Mouse (Mus musculus) liver, postnatal 0 days (tissue): ENCODE results near the gene Ldhal6b. TPM values are rescaled to one million over a fixed set of nuclear protein-coding genes. Genes with fewer than 3 reads are reported as not detected.
A peak's percentile ranks its signal among the peaks of the same experiment; 100 is the strongest.
"Not testable (repeated sequence)": the region's sequence is repeated elsewhere in the genome, so short reads cannot be mapped to it uniquely, and the experiment has no call there.

Experiments
- ATAC-seq: fragments of 200-750 bp; cut with Nextera tagmentation; 2 replicates; pipeline ENCODE4 v1.8.0; 2017; ENCODE audit warnings: mild to moderate bottlenecking, moderate library complexity
- DNase-seq: peaks from one replicate; pipeline ENCODE4 v3.0.0-alpha.2; 2016
- H3K27ac ChIP-seq: fragments of 300-500 bp; sonication (generic); 2 replicates; pipeline ENCODE4 v1.5.1; 2014; ENCODE audit warnings: antibody characterized with exemption, moderate library complexity, mild to moderate bottlenecking, low read depth
- H3K27me3 ChIP-seq: fragments of 300-500 bp; sonication (generic); 2 replicates; pipeline ENCODE4 v1.6.1; 2014; ENCODE audit warnings: low read length, control low read depth, mixed read lengths; ENCODE audit not compliant: insufficient read depth
- H3K36me3 ChIP-seq: fragments of 300-500 bp; sonication (generic); replicated peaks from 2 replicates; pipeline ENCODE4 v1.6.1; 2014; ENCODE audit warnings: mild to moderate bottlenecking, control low read depth, low read length, moderate library complexity, mixed read lengths; ENCODE audit not compliant: insufficient read depth
- H3K4me1 ChIP-seq: fragments of 300-500 bp; sonication (generic); 2 replicates; pipeline ENCODE4 v1.6.1; 2014; ENCODE audit warnings: antibody characterized with exemption, mild to moderate bottlenecking, control low read depth; ENCODE audit not compliant: insufficient read depth
- H3K4me2 ChIP-seq: fragments of 300-500 bp; sonication (generic); 2 replicates; pipeline ENCODE4 v1.6.1; 2014; ENCODE audit warnings: low read depth, mild to moderate bottlenecking, low read length, moderate library complexity, mixed read lengths
- H3K4me3 ChIP-seq: fragments of 300-500 bp; sonication (generic); 2 replicates; pipeline ENCODE4 v1.5.1; 2014; ENCODE audit warnings: low read depth, low read length
- H3K9ac ChIP-seq: fragments of 300-500 bp; sonication (generic); replicated peaks from 2 replicates; pipeline ENCODE4 v1.6.1; 2014; ENCODE audit warnings: mild to moderate bottlenecking, moderate library complexity
- H3K9me3 ChIP-seq: fragments of 300-500 bp; sonication (generic); 2 replicates; pipeline ENCODE4 v1.6.1; 2016; ENCODE audit warnings: mild to moderate bottlenecking, control low read depth, low read length, mixed read lengths
- CTCF ChIP-seq: sonication (generic); IDR thresholded peaks from 2 replicates; pipeline ENCODE4 v1.5.1; 2016; ENCODE audit warnings: antibody characterized with exemption, low read depth
- EP300 ChIP-seq: IDR thresholded peaks from 2 replicates; pipeline ENCODE4 v1.6.1; 2016; ENCODE audit warnings: antibody characterized with exemption, low read depth, mild to moderate bottlenecking
- WGBS: fragments of 180-500 bp; shearing (Covaris S2); extraction: QIAGEN DNeasy Blood & Tissue Kit; methylation state at CpG from one replicate; pipeline ENCODE4 v1.1.7; 2014; ENCODE audit not compliant: insufficient replicate concordance; 5-methylcytosine and 5-hydroxymethylcytosine counted together
- polyA plus RNA-seq: library from polyadenylated mRNA; unstranded; fragments of >200 nt; fragmentation: Nextera tagmentation; extraction: Ambion mirVana; gene quantifications from 2 replicates; pipeline ENCODE4 v1.2.1, GENCODE M21; 2015

Gene Ldhal6b
- not detected in 2 replicates for polyA plus RNA-seq

DNA sequence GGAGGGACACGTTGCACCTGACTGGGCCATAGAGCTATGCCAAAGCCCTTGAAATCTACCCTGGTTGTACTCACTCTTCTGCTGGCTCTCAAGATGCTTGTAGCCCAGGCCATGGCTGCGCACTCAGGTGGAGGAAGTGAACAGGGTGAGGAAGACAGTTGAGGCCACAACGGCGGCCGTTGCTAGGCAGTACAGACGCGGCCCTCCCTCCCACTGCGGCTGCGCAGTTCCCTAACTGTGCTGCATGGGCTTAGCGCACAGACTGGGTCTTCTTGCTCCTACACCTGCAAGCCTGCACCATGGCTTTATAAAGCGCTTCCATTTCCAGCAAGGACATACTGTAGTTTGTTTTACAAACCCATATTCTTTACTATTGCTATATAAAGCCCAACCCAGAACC is at the start of gene Ldhal6b:
Gene Ldhal6b, minus strand, starts transcription at position 223 of the 400 bp plus-strand sequence.
- DNase-seq (no peak), ATAC-seq (no peak)
- H3K4me1 ChIP-seq: peaks cover 5% of the 10 kb centered on the region; the same call in 1 of the 2 replicates
- no peak within 1 kb of the TSS for H3K27ac ChIP-seq
- no peak within 1 kb of the TSS for H3K9ac ChIP-seq
- H3K4me3 ChIP-seq: no peak within 1 kb of the TSS
- H3K9me3 ChIP-seq: no peaks in the 10 kb centered on the region
- TF ChIP-seq CTCF (no peak), EP300 (no peak)
- peaks cover 14% of the 10 kb centered on the region for H3K36me3 ChIP-seq
- no peak within 1 kb of the TSS for H3K4me2 ChIP-seq
- WGBS: 95% methylated on average over 11 of the region's 11 CpGs
- no peaks in the 10 kb centered on the region for H3K27me3 ChIP-seq

GRCm38 (mm10) chr17:5467177-5467576 is 48.6 kb upstream of the Ldhal6b start:
- no peak for DNase-seq
- Histone ChIP-seq H3K9ac (no peak overlapping the region), H3K4me1 (no peaks in the 10 kb centered on the region), H3K4me2 (no peak overlapping the region), H3K27me3 (no peaks in the 10 kb centered on the region), H3K9me3 (no peaks in the 10 kb centered on the region), H3K36me3 (no peaks in the 10 kb centered on the region), H3K4me3 (no peak overlapping the region), H3K27ac (no peak overlapping the region)
- ATAC-seq: no peak
- 48% methylated on average over 4 of the region's 4 CpGs for WGBS
- TF ChIP-seq CTCF (peak; percentile 15; the same call in 1 of the 2 replicates), EP300 (no peak)

DNA sequence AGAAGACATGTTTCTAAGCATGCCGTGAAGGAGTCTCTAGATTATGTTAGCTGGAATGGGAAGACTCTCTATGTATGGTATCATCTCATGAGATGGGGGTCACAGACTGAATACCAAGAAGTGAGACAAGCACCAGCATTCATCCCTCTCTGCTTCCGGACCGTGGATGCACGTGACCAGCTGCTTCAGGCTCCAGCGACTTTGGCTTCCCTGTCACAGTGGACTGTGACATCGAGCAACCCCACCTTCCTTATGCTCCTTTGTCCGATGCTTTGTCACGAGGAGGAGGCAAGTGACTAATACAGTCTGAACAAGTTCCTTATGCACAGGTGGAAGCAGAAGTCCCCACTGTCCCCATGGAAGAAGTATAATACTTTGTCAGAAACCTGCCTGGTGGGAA is 48.2 kb upstream of the Ldhal6b start:
- no peak overlapping the region for H3K9ac ChIP-seq
- H3K4me2 ChIP-seq: no peak overlapping the region
- no peaks in the 10 kb centered on the region for H3K4me1 ChIP-seq
- no peak overlapping the region for H3K4me3 ChIP-seq
- no peaks in the 10 kb centered on the region for H3K27me3 ChIP-seq
- DNase-seq (no peak), ATAC-seq (no peak)
- TF ChIP-seq EP300: no peak
- TF ChIP-seq CTCF: no peak
- H3K9me3 ChIP-seq: no peaks in the 10 kb centered on the region
- H3K36me3 ChIP-seq: no peaks in the 10 kb centered on the region
- no peak overlapping the region for H3K27ac ChIP-seq
- 71% methylated on average over 8 of the region's 8 CpGs for WGBS

DNA sequence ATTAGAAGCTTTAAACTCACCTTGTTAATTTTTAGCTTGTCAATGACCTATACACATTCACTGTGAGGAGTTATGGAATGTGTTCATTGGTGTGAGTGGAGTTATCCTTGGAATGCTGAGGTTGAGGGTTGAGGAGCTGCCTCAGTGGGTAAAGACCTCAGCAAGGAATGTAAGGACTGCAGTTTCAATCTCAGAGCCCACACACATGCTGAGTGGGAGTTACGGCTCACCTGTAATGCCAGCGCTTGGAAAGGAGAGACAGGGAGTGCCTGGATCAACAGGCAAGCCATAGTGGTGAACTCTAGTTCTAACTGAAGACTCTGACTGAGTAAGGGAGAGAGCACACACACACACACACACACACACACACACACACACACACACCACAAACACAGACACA is 45.3 kb upstream of the Ldhal6b start:
- Histone ChIP-seq H3K9me3 (no peaks in the 10 kb centered on the region), H3K36me3 (no peaks in the 10 kb centered on the region), H3K4me2 (no peak overlapping the region), H3K4me1 (no peaks in the 10 kb centered on the region), H3K9ac (no peak overlapping the region), H3K4me3 (no peak overlapping the region), H3K27me3 (no peaks in the 10 kb centered on the region), H3K27ac (no peak overlapping the region)
- no peak for ATAC-seq
- WGBS: 90% methylated on average over 2 of the region's 2 CpGs
- DNase-seq: no peak
- TF ChIP-seq CTCF (no peak), EP300 (no peak)

- H3K9me3 ChIP-seq: no peaks in the 10 kb centered on the region
- no peak for DNase-seq
- H3K9ac ChIP-seq: no peak overlapping the region
- no peak for ATAC-seq
- no peaks in the 10 kb centered on the region for H3K27me3 ChIP-seq
- no peak overlapping the region for H3K27ac ChIP-seq
- WGBS: 73% methylated on average over 4 of the region's 4 CpGs
- H3K4me1 ChIP-seq: no peaks in the 10 kb centered on the region
- no peak overlapping the region for H3K4me2 ChIP-seq
- TF ChIP-seq EP300 (no peak), CTCF (no peak)
- H3K4me3 ChIP-seq: no peak overlapping the region
- no peaks in the 10 kb centered on the region for H3K36me3 ChIP-seq
Observed at GRCm38 (mm10) chr17:5453657-5454056, 35.1 kb upstream of the Ldhal6b start.

DNA sequence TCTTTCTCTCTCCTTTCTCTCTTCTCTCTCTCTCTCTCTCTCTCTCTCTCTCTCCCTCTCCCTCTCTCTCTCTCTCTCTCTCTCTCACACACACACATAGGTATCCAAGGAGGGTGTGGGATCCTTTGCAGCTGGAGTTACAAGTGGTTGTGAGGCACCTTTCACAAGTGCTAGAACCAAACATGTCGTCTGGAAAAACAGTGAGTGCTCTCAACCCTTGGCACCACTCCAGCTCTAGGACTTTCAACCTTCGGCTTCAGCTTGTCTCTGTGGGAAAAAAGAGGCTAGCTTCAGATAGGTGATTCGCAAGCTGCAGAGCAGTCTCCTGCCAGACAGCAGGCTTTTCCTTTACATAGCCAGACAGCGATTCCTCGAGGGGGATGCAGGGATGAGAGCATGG is 25.2 kb upstream of the Ldhal6b start:
- DNase-seq (no peak), ATAC-seq (no peak)
- no peak overlapping the region for H3K4me3 ChIP-seq

GRCm38 (mm10) chr17:5443260-5443659 is 24.7 kb upstream of the Ldhal6b start:
- TF ChIP-seq CTCF: no peak
- H3K9ac ChIP-seq: no peak overlapping the region
- no peak for DNase-seq
- no peak overlapping the region for H3K4me3 ChIP-seq
- no peaks in the 10 kb centered on the region for H3K36me3 ChIP-seq
- no peaks in the 10 kb centered on the region for H3K9me3 ChIP-seq
- H3K4me2 ChIP-seq: no peak overlapping the region
- H3K27me3 ChIP-seq: no peaks in the 10 kb centered on the region
- 65% methylated on average over 3 of the region's 3 CpGs for WGBS
- H3K27ac ChIP-seq: no peak overlapping the region
- ATAC-seq: no peak
- H3K4me1 ChIP-seq: peaks cover 4% of the 10 kb centered on the region; the same call in 1 of the 2 replicates

More for the DNA sequence above, 25.2 kb upstream of the Ldhal6b start:
- H3K27me3 ChIP-seq: no peaks in the 10 kb centered on the region
- no peaks in the 10 kb centered on the region for H3K36me3 ChIP-seq
- H3K9ac ChIP-seq: no peak overlapping the region
- 46% methylated on average over 5 of the region's 5 CpGs for WGBS
- no peak overlapping the region for H3K4me2 ChIP-seq
- no peak overlapping the region for H3K27ac ChIP-seq
- H3K9me3 ChIP-seq: no peaks in the 10 kb centered on the region
- peaks cover 4% of the 10 kb centered on the region; the same call in 1 of the 2 replicates for H3K4me1 ChIP-seq
- TF ChIP-seq EP300: no peak
- TF ChIP-seq CTCF: no peak

DNA sequence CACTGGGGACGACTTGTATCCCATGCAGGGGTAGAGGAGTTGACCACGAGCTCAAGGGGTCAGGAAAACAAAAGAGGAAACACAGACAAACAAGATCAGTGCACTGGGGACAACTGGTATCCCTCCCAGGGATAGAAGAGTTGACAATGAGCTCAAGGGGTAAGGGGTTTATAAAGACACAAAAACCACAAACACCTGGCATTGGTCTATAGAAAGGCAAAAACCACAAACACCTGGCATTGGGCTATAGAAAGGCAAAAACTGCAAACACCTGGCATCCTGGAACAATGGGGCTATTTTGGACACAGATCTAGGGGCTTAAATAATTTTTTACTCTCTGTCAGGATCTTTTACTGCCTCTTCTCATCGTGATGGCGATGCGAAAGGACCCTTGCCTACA is 23.8 kb upstream of the Ldhal6b start:
- H3K27me3 ChIP-seq, H3K9me3 ChIP-seq, ATAC-seq, DNase-seq, H3K36me3 ChIP-seq, H3K9ac ChIP-seq, H3K27ac ChIP-seq, H3K4me3 ChIP-seq, H3K4me1 ChIP-seq, H3K4me2 ChIP-seq: not testable (repeated sequence)
- 63% methylated on average over 5 of the region's 5 CpGs for WGBS
